Mouse (Mus musculus) layer of hippocampus, adult 9-10 months (tissue): ENCODE results near the gene Ube2l3.
"Not testable (repeated sequence)": the region's sequence is repeated elsewhere in the genome, so short reads cannot be mapped to it uniquely, and the experiment has no call there.

ENCODE experiments used
- DNase-seq: peaks from one replicate; pipeline ENCODE4 v3.0.0; 2022; ENCODE audit warnings: low spot score

Ube2l3 gene

DNA sequence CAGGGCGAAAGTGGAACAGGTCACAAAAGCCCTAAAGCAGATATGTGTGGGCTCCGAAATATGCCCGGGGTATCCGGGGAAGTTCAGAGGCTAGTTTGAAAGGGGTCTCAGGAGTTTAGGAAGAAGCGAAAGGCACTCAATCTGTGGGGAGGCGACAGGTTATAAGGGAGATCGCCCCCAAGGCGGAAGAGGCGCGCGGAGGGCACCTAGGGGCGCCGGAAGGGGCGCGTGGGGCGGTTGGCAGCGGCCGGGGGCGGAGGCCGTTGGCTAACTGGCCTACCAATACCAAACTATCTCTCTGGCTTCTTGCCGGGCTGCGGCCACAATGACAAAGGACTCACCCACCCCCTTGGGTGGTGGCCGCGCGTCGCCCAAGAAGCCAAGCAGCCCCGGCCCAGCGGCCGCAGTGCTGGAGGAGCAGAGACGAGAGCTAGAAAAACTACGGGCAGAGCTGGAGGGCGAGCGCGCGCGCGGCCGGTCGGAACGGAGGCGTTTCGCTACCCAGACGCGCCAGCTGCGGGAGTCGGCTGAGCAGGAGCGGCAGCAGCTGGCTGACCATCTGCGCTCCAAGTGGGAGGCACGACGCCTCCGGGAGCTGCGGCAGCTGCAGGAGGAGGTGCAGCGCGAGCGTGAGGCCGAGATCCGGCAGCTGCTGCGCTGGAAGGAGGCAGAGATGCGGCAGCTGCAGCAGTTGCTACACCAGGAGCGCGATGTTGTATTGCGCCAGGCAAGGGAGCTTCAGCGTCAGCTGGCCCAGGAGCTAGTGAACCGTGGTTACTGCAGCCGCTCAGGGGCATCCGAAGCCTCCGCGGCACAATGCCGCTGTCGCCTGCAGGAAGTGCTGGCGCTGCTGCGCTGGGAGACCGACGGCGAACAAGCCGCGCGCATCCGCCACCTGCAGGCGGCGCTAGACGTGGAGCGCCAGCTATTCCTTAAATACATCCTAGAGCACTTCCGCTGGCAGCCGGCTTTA is 6.2 kb upstream of the Ube2l3 start, which contains the start of gene Rimbp3:
TSS of gene Rimbp3 (plus strand) at position 215 of the 973 bp plus-strand sequence.
- DNase-seq = peak; percentile 63

DNA sequence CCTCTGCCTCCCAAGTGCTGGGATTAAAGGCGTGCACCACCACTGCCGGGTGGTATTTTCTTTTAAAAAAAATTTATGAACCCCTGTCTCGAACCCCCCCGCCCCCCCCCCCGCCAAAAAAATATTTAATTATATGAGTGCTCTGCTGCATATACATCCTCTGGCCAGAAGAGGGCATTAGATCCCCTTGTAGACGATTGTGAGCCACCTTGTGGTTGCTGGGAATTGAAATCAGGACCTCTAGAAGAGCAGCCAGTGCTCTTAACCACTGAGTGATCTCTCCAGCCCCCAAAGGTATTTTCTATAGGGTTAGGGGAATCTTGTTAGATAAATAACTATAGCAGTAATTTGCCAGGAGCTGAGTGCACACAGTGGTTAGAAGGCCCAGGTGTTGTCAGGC is 2.5 kb upstream of the Ube2l3 start:
- DNase-seq = no peak

DNA sequence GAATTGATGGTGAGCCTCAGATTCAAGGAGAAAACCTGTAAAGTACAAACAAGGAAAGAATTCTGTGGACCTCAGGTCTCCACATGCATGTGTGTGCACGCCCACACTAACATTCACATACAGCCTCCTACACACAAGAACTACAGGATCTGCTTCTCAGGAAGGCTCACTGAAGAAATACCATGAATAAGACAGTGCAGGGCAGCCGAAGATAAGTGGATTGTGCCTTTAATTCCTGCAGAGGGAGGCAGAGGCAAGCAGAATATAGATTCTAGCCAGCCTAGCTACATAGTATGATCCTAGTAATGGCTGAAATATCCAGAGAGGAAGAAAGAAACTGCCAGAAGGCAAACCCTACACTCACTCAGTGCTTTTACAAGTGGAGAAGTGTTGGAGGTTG is 472 bp downstream of the Ube2l3 start:
- DNase-seq = no peak

DNA sequence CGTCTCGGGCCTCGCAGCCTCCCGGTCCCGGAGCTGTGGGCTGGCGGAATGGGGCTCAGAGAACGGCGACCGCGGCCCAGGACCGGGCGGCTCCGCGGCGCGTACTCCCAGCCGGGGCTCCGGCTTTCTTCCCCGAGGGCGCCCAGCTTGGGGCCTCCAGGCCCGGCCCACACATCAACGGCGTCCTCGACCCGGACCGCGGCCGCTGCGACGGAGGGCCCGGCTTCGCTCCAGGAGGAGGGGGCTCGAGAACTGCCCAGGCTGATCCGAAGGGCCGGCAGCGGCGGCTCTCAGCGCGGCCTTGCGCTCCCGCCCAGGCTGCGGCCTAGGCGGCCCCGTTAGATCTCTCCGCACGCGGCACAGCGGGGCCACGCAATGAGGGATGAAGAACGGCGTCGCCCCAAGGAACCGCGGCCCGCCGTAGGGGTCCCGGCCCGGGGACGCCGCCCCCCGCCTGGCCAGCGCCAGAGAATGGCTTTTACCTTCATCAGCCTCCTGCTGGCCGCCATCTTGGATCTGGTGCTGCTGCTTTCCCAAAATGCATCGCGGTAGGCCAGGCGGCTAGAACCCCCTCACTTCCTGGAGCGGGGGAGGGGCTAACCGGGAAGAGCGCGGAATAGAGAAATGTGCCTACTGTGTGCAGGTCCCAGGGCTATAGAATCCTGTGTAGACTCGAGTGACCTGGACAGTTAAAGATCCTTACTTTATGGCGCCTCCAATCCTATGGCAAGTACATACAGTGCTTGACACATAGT is 1.3 kb downstream of the Ube2l3 start:
- DNase-seq = peak; percentile 66

DNA sequence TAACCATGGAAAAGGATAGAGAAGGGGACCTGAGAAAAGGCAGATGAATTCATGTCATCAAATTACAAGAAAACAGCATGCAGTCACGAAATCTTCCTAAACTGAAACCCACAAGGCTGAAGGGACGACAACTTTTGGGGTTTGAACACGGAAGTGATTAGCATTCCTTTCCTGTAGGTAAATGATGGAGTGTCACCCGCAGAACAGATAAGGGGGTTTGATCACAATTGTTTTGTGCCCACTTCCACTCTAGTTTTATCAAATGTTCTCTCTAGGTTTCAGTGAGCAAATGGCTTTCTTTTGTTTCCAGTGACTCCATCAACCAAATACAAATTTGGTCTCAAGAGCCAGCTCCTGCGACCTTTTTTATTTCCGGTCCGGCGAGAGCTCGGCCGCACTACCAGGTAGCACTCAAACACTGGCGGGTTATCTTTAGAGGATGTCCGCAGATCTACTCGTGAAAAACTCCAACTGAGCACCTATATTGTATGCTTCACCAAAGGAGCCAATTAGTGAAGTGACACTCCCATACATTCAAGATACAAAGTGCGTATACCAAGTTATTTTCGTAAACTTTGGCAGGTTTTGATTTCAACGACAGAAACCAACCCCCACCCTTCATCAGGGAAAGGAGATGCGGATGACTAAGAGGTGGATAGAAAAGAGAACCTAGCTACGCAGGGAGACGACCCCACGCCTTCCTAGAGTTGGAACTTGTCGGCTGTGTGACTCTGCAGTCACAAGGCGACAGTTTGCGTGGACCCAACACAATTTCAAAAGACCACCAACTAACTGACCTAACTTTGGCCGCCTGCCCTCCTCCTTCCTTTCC is 2.1 kb downstream of the Ube2l3 start:
- DNase-seq = no peak

DNA sequence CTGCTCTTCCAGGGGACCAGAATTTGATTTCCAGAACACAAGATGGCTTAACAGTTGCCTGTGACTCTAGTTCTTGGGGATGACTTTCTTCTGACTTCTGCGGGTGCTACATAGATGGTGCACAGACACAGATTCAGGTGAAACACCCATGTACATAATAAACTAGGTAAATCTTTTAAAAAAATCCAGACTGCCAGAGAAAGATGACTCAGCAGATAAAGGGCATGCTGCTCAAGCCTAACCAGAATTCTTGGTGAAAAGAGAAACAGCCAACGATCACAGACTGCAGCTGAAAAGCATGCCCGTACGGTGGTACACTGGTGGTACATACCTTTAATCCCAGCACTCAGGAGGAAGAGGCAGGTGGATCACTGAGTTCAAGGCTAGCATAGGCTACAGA is 8.6 kb downstream of the Ube2l3 start:
- DNase-seq = no peak

DNA sequence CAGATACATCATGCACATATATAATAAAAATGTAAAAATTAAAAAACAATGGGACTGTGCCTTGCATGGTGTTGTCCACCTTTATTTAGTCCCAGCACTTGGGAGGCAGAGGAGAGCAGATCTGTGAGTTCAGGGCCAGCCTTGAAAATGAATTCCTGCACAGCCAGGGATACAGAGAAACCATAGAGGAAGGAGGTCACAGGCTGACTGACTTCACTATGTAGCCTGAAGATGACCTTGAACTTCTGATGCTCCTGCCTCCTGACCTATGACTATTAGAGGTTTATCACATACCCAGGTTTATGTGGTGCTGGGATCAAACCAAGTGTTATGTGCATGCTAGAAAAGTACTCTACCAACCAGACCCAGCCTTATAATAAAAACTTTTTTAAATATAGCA is 17.0 kb downstream of the Ube2l3 start:
- no peak for DNase-seq

DNA sequence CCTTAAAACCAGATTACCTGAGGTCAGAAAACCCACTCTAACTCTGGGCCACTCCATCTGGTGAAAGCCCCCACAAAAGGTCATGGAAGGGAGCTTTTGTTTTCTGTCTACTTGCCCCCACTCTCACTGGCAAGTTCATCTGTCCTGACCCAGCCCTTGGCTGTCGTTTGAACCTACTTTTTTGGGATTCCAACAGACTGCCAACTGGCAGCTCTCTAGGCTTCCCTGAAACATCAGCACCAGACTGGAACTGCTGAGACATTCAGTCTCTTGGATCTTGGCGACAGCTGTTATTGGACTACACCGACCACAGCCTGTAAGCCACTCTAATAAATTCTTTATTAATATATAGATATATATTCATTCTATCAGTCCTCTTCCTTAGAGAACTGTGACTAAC is 19.4 kb downstream of the Ube2l3 start:
- DNase-seq = no peak

DNA sequence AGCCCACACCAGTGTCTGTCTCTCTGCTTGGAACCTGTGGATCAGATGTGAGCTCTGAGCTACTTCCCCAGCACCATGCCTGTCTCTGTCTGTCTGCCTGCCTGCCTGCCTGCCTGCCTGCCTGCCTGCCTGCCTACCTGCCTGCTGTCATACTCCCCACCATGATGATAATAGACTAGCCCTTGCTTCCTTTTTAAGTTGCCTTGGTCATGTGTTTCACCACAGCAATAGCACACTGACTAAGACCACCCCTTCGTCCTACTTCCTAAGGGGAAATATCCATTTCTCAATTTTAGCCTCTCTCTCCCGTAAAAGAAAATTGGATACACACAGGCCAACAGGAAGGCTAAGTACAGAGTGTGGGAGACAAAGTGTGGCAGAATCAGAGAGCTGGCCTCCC is 20.3 kb downstream of the Ube2l3 start:
- DNase-seq = no peak

DNA sequence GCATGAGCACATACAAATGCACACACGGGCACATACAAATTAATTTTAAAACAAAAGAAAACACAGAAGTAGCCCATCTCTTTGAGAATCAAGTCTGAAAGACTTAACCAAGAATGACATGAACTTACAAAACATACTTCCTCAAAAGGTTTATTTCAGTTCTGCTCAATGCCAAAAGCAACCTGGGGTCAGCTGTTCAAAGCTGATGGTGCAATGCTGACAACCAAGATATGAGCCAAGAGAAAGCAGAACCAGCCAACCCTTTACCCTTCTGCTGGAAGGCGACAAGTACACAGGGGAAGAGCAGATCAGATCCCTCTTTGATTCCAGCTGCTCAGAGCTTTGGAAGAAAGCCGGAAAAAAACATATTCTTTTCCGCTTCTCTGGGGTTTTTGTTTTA is 21.1 kb downstream of the Ube2l3 start:
- DNase-seq = no peak

DNA sequence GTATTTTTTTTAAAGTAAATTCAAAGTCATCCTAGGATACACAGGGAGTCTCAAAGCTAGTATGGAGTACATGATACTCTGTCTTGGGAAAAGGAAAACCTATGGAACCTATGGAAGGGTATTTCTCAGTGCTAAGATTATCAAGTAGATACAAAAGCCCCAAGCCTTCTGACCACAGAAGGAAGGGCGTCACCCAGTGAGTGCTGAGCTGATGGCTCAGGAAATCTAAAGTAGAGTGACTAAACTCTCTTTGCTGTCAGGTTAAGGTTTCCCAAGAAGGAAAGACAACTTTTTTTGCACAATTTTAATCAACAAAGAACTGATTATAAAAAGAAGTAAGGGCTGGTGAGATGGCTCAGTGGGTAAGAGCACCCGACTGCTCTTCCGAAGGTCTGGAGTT is 22.7 kb downstream of the Ube2l3 start:
- no peak for DNase-seq

DNA sequence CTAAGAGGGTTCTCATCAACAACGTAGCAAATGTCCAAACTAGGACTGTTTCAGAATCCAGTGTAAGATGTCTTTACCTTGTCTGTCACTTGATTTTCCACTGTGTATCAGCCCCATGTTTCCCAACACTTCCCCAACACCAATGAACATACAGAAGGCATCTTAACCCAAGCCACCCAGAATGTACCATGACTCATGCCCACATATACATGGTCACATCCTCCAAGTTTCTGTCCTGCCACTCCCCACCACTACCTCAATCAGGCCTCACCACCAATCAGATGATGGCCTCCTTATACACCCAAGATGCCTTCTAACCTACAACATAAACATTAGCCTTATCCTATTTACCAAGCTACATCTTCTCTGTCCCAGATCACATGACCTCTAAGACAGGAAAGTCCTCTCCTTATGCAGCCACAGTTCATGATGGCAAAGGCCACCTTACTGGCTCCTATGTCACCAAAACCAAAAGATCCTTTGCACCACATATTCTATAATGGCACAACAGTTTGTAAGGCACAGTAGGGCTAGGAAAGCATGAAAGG is 24.8 kb downstream of the Ube2l3 start:
- DNase-seq = no peak

DNA sequence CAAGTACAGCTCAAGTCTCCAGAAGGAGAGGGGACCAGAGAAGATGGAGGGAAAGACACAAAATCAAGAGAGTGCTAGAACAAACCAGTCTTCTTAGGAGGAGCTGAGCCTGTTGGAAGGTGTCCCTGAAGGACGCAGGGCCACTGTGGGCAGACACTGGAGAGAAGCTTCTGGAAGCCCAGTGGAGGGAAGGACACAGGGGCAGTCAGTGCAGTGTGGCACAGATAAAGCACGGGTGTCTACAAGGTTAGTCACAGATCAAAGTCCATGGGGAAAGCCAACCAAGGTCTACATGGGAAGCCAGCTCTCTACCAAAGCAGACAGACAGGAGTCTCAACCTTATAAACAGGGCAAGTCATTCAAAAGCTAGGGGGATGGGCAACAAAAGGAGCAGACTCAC is 26.7 kb downstream of the Ube2l3 start:
- DNase-seq = no peak

DNA sequence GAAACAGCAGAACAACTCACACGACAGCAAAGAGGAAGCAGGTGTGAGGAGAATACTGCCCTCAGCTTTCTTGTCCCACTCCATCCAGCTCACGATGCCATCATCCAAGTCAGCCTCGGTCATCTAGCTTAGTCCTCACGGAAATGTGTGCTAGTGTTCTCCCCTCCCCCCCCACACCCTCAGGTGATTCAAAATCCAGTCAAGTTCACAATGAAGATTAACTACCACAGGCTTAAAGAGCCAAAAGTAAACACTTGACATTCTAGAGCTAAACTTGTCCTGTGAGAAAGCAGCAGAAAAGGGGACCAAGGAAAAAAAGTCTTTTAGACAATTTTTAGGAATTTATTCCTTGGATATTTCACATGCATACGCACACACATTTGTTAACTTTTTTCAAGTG is 34.4 kb downstream of the Ube2l3 start:
- no peak for DNase-seq

DNA sequence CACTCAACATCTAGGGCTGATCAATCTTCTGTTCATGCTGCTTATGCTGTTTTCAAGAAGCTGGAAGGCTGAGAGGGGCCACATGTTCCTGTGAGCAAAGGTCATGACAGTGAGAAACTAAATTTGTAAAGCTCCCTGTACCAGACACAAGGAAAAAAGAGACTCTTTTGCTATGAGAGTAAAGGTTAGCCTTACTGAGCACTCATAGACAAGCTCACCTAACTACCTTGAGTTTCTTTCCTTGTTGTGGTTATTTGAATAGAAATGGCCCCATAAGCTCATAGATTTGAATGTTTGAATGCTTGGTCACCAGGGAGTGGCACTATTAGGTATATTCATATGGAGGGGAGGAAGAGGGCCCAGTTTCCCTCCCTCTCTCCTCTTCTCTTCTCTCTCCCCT is 35.3 kb downstream of the Ube2l3 start:
- DNase-seq = no peak

DNA sequence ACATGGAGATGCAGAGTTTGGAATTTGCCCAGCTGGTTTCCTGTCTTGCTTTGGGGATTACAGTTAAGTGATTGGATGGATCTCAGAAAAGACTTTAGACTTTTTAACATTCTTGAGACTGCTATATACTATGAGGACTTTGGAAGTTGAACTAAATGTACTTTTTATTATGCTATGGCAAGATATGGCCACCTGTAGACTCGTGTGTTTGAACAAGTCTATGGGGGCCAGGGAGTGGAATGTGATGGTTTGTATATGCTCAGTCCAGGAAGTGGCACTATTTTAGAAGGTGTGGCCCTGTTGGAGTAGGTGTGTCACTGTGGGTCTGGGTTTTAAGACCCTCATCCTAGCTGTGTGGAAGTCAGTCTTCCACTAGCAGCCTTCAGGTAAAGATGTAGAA is 37.0 kb downstream of the Ube2l3 start:
- DNase-seq = not testable (repeated sequence)

DNA sequence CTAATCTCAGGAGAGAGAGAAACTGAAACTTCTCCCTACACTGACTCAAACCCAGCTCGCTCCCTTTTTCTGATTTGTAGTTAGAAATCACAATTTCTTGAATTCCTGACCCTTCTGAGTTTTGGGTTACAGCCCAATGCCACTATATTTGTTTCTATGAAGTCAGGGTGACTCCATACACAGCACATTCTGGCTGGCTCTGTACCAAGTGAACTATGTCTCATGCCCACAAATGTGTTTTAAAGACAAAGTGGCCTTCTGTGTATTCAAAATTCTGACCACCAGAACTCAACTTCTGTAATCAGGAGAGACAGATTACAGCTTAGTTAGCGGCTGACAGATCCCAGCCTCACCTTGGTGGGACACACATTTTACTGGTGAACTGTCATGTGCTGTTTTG is 48.1 kb downstream of the Ube2l3 start:
- DNase-seq = no peak

DNA sequence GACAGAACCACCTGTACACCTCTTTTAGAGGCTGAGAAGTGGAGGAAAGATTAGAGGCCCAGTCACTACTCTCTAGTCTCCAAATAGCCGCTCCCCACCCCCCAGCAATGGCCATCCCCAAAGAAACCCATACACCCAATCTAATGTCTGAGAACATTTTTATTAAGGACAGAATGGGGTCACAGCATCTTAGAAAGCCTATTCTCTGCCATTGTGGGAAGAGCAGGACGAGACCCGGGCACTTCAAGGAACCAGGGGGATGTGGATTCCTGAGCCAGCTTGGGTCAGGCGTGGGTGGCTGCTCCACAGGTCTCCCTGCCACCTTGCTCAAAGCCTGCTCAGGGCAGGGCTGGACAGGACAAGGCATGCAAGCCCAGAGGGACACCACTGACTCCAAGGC is 50.6 kb downstream of the Ube2l3 start:
- no peak for DNase-seq

DNA sequence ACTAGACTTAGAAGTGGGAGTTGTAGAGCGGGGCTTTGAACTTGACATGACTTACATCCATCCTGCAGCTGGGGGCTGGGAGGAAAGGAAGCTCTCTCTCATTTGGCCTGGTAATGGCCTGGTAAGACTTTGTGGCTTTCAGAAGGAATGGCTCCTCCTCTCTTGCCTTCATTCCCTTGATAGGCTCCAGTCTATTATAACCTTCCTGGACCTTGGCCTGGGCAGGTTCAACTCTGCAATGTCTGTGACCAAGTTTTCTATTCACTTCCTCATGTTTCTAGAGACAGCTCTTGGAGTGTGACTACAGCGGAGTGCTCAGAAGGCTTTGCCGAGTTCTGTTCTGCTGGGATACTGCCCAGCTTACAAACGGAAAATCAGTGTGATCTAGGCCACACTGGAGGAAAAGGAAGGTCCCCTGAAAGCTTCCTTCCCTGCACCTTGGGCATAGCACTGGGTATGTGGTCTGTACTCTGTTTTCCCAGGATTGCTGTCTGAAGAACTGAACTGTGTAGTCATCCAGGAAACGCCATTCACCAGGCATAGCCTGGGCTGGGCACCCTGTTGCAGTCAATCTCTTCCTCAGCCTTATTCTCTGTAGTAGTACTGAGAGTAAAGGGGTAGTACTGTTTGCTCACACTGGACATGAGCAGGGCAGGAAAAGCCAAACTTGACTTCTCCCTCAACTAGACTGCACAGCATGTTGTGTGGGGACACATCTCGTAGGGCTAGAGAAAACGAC is 51.8 kb downstream of the Ube2l3 start:
- no peak for DNase-seq

DNA sequence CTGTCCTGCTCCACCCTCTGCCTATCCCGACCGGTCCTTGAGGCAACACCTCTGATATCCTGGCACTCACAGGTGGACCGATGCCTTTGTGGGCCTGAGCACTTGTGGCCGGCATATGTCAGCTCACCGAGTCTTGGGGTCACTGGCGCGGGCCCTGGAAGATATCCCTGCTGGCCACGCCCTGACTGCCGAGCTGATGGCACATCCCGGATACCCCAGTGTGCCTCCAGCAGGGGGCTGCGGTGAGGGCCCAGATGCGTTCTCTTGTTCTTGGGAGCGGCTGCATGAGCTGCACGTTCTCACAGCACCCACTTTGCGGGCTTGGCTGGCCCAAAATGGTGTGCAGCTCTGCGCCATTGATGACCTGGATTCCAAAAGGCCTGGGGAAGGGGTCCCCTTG is 54.4 kb downstream of the Ube2l3 start:
- no peak for DNase-seq

DNA sequence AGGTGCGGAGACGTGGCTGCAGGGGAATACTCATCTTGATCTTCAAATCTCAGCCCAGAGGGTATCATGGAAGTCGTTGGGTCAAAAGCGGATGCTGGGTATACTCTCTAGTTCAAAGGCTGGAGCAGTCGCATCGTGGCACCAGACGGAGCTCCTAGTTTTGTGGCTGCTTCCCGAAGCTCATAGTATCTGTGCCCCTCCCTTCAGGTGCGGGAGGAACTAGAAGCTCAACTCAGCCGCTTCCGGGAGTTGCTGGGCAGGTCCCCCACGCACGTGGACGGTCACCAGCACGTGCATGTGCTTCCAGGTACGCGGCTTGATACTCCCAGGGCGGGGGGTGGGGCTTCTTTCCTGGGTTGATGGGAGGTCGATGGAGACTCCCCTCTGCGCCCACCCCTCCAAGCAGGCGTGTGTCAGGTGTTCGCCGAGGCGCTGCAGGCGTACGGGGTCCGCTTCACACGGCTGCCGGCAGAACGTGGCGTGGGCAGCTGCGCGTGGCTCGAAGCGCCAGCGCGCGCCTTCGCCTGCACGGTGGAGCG is 55.0 kb downstream of the Ube2l3 start:
- no peak for DNase-seq
